Mouse (Mus musculus) heart, postnatal 0 days (tissue): Measurements from ENCODE around the gene Lrp8. TPM values are rescaled to one million over a fixed set of nuclear protein-coding genes. Genes with fewer than 3 reads are reported as not detected.

Source experiments
- ATAC-seq: fragments of 200-750 bp; cut with Nextera tagmentation; 2 replicates; pipeline ENCODE4 v1.8.0; 2017; ENCODE audit warnings: low read depth, moderate number of reproducible peaks, moderate library complexity; ENCODE audit not compliant: insufficient read depth
- DNase-seq: peaks from one replicate; pipeline ENCODE4 v3.0.0-alpha.2; 2016; ENCODE audit warnings: low spot score
- H3K27ac ChIP-seq: fragments of 300-500 bp; sonication (generic); 2 replicates; pipeline ENCODE4 v1.5.1; 2014; ENCODE audit warnings: low read depth, mild to moderate bottlenecking
- H3K27me3 ChIP-seq: fragments of 300-500 bp; sonication (generic); 2 replicates; pipeline ENCODE4 v1.6.1; 2014; ENCODE audit warnings: low read length, mixed read lengths; ENCODE audit not compliant: control insufficient read depth, insufficient read depth
- H3K36me3 ChIP-seq: fragments of 300-500 bp; sonication (generic); replicated peaks from 2 replicates; pipeline ENCODE4 v1.6.1; 2014; ENCODE audit warnings: low read length, mixed read lengths; ENCODE audit not compliant: control insufficient read depth, insufficient read depth
- H3K4me1 ChIP-seq: fragments of 300-500 bp; sonication (generic); 2 replicates; pipeline ENCODE4 v1.6.1; 2014; ENCODE audit warnings: antibody characterized with exemption; ENCODE audit not compliant: control insufficient read depth, insufficient read depth
- H3K4me2 ChIP-seq: fragments of 300-500 bp; sonication (generic); 2 replicates; pipeline ENCODE4 v1.6.1; 2014; ENCODE audit warnings: low read depth, mild to moderate bottlenecking, low read length, moderate library complexity
- H3K4me3 ChIP-seq: fragments of 300-500 bp; sonication (generic); 2 replicates; pipeline ENCODE4 v1.5.1; 2014; ENCODE audit warnings: low read depth, low read length
- H3K9ac ChIP-seq: fragments of 300-500 bp; sonication (generic); replicated peaks from 2 replicates; pipeline ENCODE4 v1.6.1; 2014; ENCODE audit warnings: low read depth, low read length, mixed read lengths
- H3K9me3 ChIP-seq: fragments of 300-500 bp; sonication (generic); replicated peaks from 2 replicates; pipeline ENCODE4 v1.6.1; 2016; ENCODE audit warnings: low read length; ENCODE audit not compliant: control insufficient read depth
- CTCF ChIP-seq: IDR thresholded peaks from 2 replicates; pipeline ENCODE4 v1.5.1; 2016; ENCODE audit warnings: antibody characterized with exemption, control low read depth, low read depth
- EP300 ChIP-seq: IDR thresholded peaks from 2 replicates; pipeline ENCODE4 v1.6.1; 2016; ENCODE audit warnings: antibody characterized with exemption, low read depth
- WGBS: fragments of 180-500 bp; shearing (Covaris S2); extraction: QIAGEN DNeasy Blood & Tissue Kit; methylation state at CpG from one replicate; pipeline ENCODE4 v1.1.7; 2014; 5-methylcytosine and 5-hydroxymethylcytosine counted together
- polyA plus RNA-seq: library from polyadenylated mRNA; unstranded; fragments of >200 nt; fragmentation: Nextera tagmentation; extraction: Ambion mirVana; gene quantifications from 2 replicates; pipeline ENCODE4 v1.2.1, GENCODE M21; 2015
- total RNA-seq: library from RNA; depleted of rRNA; stranded (reverse); fragments of >200 nt; gene quantifications from 2 replicates; pipeline ENCODE4 v1.2.3, GENCODE M21; 2014; ENCODE audit warnings: low replicate concordance

Gene Lrp8
- total and polyA plus RNA-seq, 2 experiments from 2014 or later: 0.57 TPM; not detected in 1

GRCm38 (mm10) chr4:107856958-107857686 lies 55.1 kb downstream of the Lrp8 start:
- 59% methylated on average over 11 of the region's 11 CpGs for WGBS
- no peaks in the 10 kb centered on the region for H3K27me3 ChIP-seq
- H3K4me2 ChIP-seq: no peak overlapping the region
- ATAC-seq (no peak), DNase-seq (no peak)
- no peak overlapping the region for H3K4me3 ChIP-seq
- no peaks in the 10 kb centered on the region for H3K36me3 ChIP-seq
- H3K9ac ChIP-seq: no peak overlapping the region
- no peaks in the 10 kb centered on the region for H3K9me3 ChIP-seq
- TF ChIP-seq EP300: no peak
- no peak for TF ChIP-seq CTCF
- H3K27ac ChIP-seq: no peak overlapping the region
- H3K4me1 ChIP-seq: no peaks in the 10 kb centered on the region

- WGBS: 79% methylated on average over 7 of the region's 7 CpGs
- H3K4me3 ChIP-seq: no peak overlapping the region
- no peak for TF ChIP-seq CTCF
- no peak for TF ChIP-seq EP300
- DNase-seq (no peak), ATAC-seq (no peak)
- H3K36me3 ChIP-seq: no peaks in the 10 kb centered on the region
- H3K9me3 ChIP-seq: no peaks in the 10 kb centered on the region
- H3K27ac ChIP-seq: no peak overlapping the region
- no peak overlapping the region for H3K4me2 ChIP-seq
- H3K4me1 ChIP-seq: no peaks in the 10 kb centered on the region
- H3K9ac ChIP-seq: no peak overlapping the region
- no peaks in the 10 kb centered on the region for H3K27me3 ChIP-seq
These were observed 56.9 kb downstream of the Lrp8 start for GRCm38 (mm10) chr4:107858995-107859394.

GRCm38 (mm10) chr4:107864866-107865265 lies 62.8 kb downstream of the Lrp8 start:
- DNase-seq (no peak), ATAC-seq (no peak)
- Histone ChIP-seq H3K4me2 (no peak overlapping the region), H3K36me3 (no peaks in the 10 kb centered on the region), H3K4me1 (no peaks in the 10 kb centered on the region), H3K27me3 (no peaks in the 10 kb centered on the region), H3K9ac (no peak overlapping the region), H3K27ac (no peak overlapping the region), H3K9me3 (no peaks in the 10 kb centered on the region), H3K4me3 (no peak overlapping the region)
- TF ChIP-seq EP300: no peak
- no peak for TF ChIP-seq CTCF
- 47% methylated on average over 4 of the region's 4 CpGs for WGBS

GRCm38 (mm10) chr4:107879254-107880050 lies 77.4 kb downstream of the Lrp8 start, which contains the start of gene Magoh:
Gene Magoh (plus strand): TSS chr4:107879755.
- H3K4me2 ChIP-seq: peak within 1 kb of the TSS; percentile 86
- H3K9ac ChIP-seq: peak within 1 kb of the TSS; percentile 87
- peak within 1 kb of the TSS; percentile 77 for H3K27ac ChIP-seq
- DNase-seq (peak; percentile 96), ATAC-seq (peak; percentile 96)
- 3% methylated on average over 47 of the region's 48 CpGs for WGBS
- no peak for TF ChIP-seq CTCF
- TF ChIP-seq EP300: no peak
- peaks cover 28% of the 10 kb centered on the region for H3K36me3 ChIP-seq
- H3K9me3 ChIP-seq: no peaks in the 10 kb centered on the region
- H3K4me3 ChIP-seq: peak within 1 kb of the TSS; percentile 88
- H3K4me1 ChIP-seq: peaks cover 8% of the 10 kb centered on the region
- H3K27me3 ChIP-seq: no peaks in the 10 kb centered on the region

GRCm38 (mm10) chr4:107881631-107882030 lies 79.6 kb downstream of the Lrp8 start:
- H3K9me3 ChIP-seq: no peaks in the 10 kb centered on the region
- peaks cover 8% of the 10 kb centered on the region for H3K4me1 ChIP-seq
- H3K27ac ChIP-seq: no peak overlapping the region
- WGBS: 91% methylated on average over 1 of the region's 1 CpGs
- H3K9ac ChIP-seq: no peak overlapping the region
- ATAC-seq: no peak
- H3K4me3 ChIP-seq: no peak overlapping the region
- H3K27me3 ChIP-seq: no peaks in the 10 kb centered on the region
- H3K36me3 ChIP-seq: peaks cover 50% of the 10 kb centered on the region
- DNase-seq: no peak
- no peak overlapping the region for H3K4me2 ChIP-seq
- TF ChIP-seq EP300: no peak
- no peak for TF ChIP-seq CTCF
